Mouse (Mus musculus) hindbrain, embryonic 14.5 days (tissue): ENCODE data around the gene Flt4. TPM values are rescaled to one million over a fixed set of nuclear protein-coding genes. Genes with fewer than 3 reads are reported as not detected.
"Not testable (repeated sequence)": the region's sequence is repeated elsewhere in the genome, so short reads cannot be mapped to it uniquely, and the experiment has no call there.

Source experiments
- ATAC-seq: fragments of 200-750 bp; cut with Nextera tagmentation; 2 replicates; pipeline ENCODE4 v1.8.0; 2017; ENCODE audit warnings: moderate number of reproducible peaks, mild to moderate bottlenecking, moderate TSS enrichment, moderate library complexity; ENCODE audit not compliant: low FRiP score
- DNase-seq: peaks from one replicate; pipeline ENCODE4 v3.0.0-alpha.2; 2015; ENCODE audit warnings: low spot score
- H3K27ac ChIP-seq: fragments of 300-500 bp; sonication (generic); 2 replicates; pipeline ENCODE4 v1.5.1; 2014; ENCODE audit warnings: mild to moderate bottlenecking, moderate library complexity
- H3K27me3 ChIP-seq: fragments of 300-500 bp; sonication (generic); 2 replicates; pipeline ENCODE4 v1.6.1; 2014; ENCODE audit warnings: mild to moderate bottlenecking, low read length, mixed read lengths; ENCODE audit not compliant: control insufficient read depth, insufficient read depth
- H3K36me3 ChIP-seq: fragments of 300-500 bp; sonication (generic); replicated peaks from 2 replicates; pipeline ENCODE4 v1.6.1; 2014; ENCODE audit not compliant: control insufficient read depth, insufficient read depth
- H3K4me1 ChIP-seq: fragments of 300-500 bp; sonication (generic); replicated peaks from 2 replicates; pipeline ENCODE4 v1.6.1; 2014; ENCODE audit warnings: antibody characterized with exemption, low read length, mixed read lengths; ENCODE audit not compliant: control insufficient read depth, insufficient read depth
- H3K4me2 ChIP-seq: fragments of 300-500 bp; sonication (generic); replicated peaks from 2 replicates; pipeline ENCODE4 v1.6.1; 2014; ENCODE audit warnings: mild to moderate bottlenecking, moderate library complexity
- H3K4me3 ChIP-seq: fragments of 300-500 bp; sonication (generic); replicated peaks from 2 replicates; pipeline ENCODE4 v1.5.1; 2014; ENCODE audit warnings: mild to moderate bottlenecking, low read length
- H3K9ac ChIP-seq: fragments of 300-500 bp; sonication (generic); 2 replicates; pipeline ENCODE4 v1.6.1; 2014
- H3K9me3 ChIP-seq: fragments of 300-500 bp; sonication (generic); 2 replicates; pipeline ENCODE4 v1.6.1; 2016; ENCODE audit warnings: low read length; ENCODE audit not compliant: control insufficient read depth
- WGBS: fragments of 180-500 bp; shearing (Covaris S2); extraction: QIAGEN DNeasy Blood & Tissue Kit; methylation state at CpG from one replicate; pipeline ENCODE4 v1.1.7; 2014; 5-methylcytosine and 5-hydroxymethylcytosine counted together
- polyA plus RNA-seq: library from polyadenylated mRNA; unstranded; fragments of >200 nt; fragmentation: Nextera tagmentation; extraction: Ambion mirVana; gene quantifications from 2 replicates; pipeline ENCODE4 v1.2.1, GENCODE M21; 2014

Flt4 gene
- polyA plus RNA-seq: 2.2 and 2.8 TPM in 2 replicates

GRCm38 (mm10) chr11:49608938-49609867 is at the start of gene Flt4:
Gene Flt4, plus strand, starts transcription at chr11:49609263.
- 6% methylated on average over 48 of the region's 61 CpGs for WGBS
- DNase-seq (peak; percentile 25), ATAC-seq (peak; percentile 67)
- not testable (repeated sequence) for H3K9me3 ChIP-seq, H3K36me3 ChIP-seq, H3K27ac ChIP-seq, H3K4me1 ChIP-seq
- Histone ChIP-seq H3K4me2 (peak within 1 kb of the TSS; percentile 68), H3K4me3 (peak within 1 kb of the TSS; percentile 38), H3K27me3 (peaks cover 36% of the 10 kb centered on the region), H3K9ac (peak within 1 kb of the TSS; percentile 47; the same call in 1 of the 2 replicates)

- not testable (repeated sequence) for H3K9ac ChIP-seq, H3K27ac ChIP-seq, H3K4me3 ChIP-seq, H3K9me3 ChIP-seq, DNase-seq, ATAC-seq, H3K4me2 ChIP-seq, H3K27me3 ChIP-seq, H3K4me1 ChIP-seq, H3K36me3 ChIP-seq
- WGBS: 45% methylated on average over 2 of the region's 2 CpGs
Measured at GRCm38 (mm10) chr11:49575054-49575453, 34.0 kb upstream of the Flt4 start.

DNA sequence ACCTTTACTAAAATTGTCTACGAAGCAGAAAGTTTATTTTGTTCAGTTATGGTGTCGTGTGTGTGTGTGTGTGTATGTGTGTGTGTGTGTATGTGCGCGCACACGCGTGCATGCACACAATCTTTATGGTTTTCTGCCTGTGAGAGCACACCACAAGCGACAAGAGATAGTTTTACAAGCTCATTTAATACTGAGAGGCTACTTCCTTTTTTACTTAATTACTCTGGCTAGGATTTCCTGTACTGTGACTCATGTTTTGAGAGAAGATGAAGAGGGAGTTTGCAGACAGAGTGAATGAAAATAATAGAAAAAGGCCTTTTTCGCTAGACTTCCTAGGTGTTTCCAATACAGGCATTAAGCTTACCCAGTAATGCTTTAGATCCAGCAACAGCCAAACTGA is 28.6 kb upstream of the Flt4 start:
- ATAC-seq, H3K27ac ChIP-seq, H3K4me2 ChIP-seq, H3K9me3 ChIP-seq, H3K36me3 ChIP-seq, H3K27me3 ChIP-seq, DNase-seq, H3K4me3 ChIP-seq, H3K9ac ChIP-seq, H3K4me1 ChIP-seq: not testable (repeated sequence)
- WGBS: 88% methylated on average over 8 of the region's 8 CpGs

DNA sequence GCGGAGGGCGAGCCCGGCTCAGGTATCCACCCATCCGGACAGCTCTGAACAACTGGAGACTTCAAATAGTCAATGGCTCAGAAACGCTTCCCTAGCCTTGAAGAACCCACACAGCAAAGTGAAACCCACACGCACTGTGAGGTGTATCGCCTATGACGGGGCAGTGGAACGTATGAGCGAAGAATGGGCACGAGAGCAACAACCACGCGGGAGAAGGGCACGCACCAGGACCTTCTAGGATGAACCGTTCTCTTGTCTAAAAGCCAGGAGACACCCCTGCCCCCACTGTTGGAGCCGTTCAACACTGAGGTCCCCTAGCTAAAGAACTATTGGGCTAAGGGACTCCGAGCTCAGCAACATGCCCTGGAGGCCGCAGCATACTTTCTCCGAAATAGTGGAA is 18.9 kb upstream of the Flt4 start:
- Histone ChIP-seq H3K27me3 (no peaks in the 10 kb centered on the region), H3K4me3 (no peak overlapping the region), H3K9me3 (no peaks in the 10 kb centered on the region), H3K4me2 (no peak overlapping the region), H3K36me3 (no peaks in the 10 kb centered on the region), H3K4me1 (no peaks in the 10 kb centered on the region), H3K27ac (no peak overlapping the region), H3K9ac (no peak overlapping the region)
- ATAC-seq: no peak
- WGBS: 91% methylated on average over 18 of the region's 19 CpGs
- no peak for DNase-seq

GRCm38 (mm10) chr11:49597149-49597548 is 11.9 kb upstream of the Flt4 start:
- H3K27ac ChIP-seq, H3K36me3 ChIP-seq, H3K9me3 ChIP-seq, H3K4me2 ChIP-seq, H3K9ac ChIP-seq, DNase-seq, H3K27me3 ChIP-seq, H3K4me3 ChIP-seq, ATAC-seq, H3K4me1 ChIP-seq: not testable (repeated sequence)
- 69% methylated on average over 2 of the region's 2 CpGs for WGBS

DNA sequence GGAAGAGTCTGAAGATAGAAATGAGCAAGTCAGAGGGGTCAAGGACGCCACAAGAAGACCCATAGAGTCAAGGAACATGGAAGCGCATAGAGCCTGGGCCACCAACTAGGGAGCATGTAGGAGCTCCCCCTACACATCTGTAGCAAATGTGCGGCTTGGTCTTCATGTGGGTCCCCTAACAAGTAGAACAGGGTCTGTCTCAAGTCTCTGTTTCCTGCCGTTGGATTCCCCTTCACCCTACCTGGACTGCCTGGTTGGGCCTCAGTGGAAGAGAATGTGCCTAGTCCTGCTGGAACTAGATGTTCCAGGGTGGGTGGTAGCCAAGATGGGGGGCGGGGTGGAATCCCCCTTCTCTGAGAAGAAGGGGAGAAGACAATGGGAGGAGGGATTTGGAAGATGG is 757 bp upstream of the Flt4 start:
- peaks cover 36% of the 10 kb centered on the region for H3K27me3 ChIP-seq

GRCm38 (mm10) chr11:49609868-49610824 is 1.1 kb downstream of the Flt4 start:
- H3K4me1 ChIP-seq, H3K27ac ChIP-seq, DNase-seq, H3K36me3 ChIP-seq, H3K9me3 ChIP-seq: not testable (repeated sequence)
- H3K4me2 ChIP-seq: peak overlapping the region; percentile 68
- 2% methylated on average over 49 of the region's 52 CpGs for WGBS
- peak; percentile 17; the same call in 1 of the 2 replicates for ATAC-seq
- H3K9ac ChIP-seq: peak overlapping the region; percentile 47; the same call in 1 of the 2 replicates
- peak overlapping the region; percentile 38 for H3K4me3 ChIP-seq
- H3K27me3 ChIP-seq: peaks cover 41% of the 10 kb centered on the region

More for the DNA sequence above, 757 bp upstream of the Flt4 start:
- not testable (repeated sequence) for H3K9ac ChIP-seq, H3K4me2 ChIP-seq, ATAC-seq, H3K27ac ChIP-seq, H3K4me1 ChIP-seq, DNase-seq, H3K4me3 ChIP-seq, H3K36me3 ChIP-seq, H3K9me3 ChIP-seq
- WGBS: 89% methylated on average over 5 of the region's 5 CpGs

- not testable (repeated sequence) for H3K9me3 ChIP-seq, ATAC-seq, H3K4me3 ChIP-seq, H3K4me2 ChIP-seq, H3K27ac ChIP-seq, H3K36me3 ChIP-seq, H3K4me1 ChIP-seq, H3K9ac ChIP-seq, DNase-seq
- WGBS: 22% methylated on average over 3 of the region's 3 CpGs
- peaks cover 41% of the 10 kb centered on the region for H3K27me3 ChIP-seq
Measured at GRCm38 (mm10) chr11:49611349-49611748, 2.3 kb downstream of the Flt4 start.

DNA sequence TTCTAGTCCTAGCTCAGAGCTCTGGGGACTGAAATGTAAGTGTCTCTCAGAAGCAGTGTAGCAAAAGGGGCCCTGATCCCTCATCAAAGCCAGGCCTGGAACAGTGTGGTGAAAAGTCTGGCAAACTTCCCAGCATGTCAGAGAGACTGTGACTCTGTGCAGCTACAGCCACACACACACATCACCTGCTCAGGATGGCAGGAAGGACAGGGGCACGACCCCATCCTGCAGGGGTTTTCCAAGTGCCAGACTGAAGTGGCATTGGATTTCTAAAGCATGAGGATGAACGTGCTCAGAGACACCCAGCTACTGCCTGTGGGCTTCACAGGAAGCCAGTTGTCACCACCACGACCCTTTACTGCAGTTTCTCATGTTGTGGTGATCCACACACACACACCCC is 3.1 kb downstream of the Flt4 start:
- no peak overlapping the region for H3K9ac ChIP-seq
- no peak overlapping the region for H3K4me2 ChIP-seq
- ATAC-seq (no peak), DNase-seq (no peak)
- H3K36me3 ChIP-seq: no peaks in the 10 kb centered on the region
- 0 out of 2 replicates have a peak, but pooled peaks cover 3% of the 10 kb centered on the region for H3K4me1 ChIP-seq
- H3K4me3 ChIP-seq: no peak overlapping the region
- no peaks in the 10 kb centered on the region for H3K9me3 ChIP-seq
- WGBS: 57% methylated on average over 3 of the region's 3 CpGs
- no peak overlapping the region for H3K27ac ChIP-seq
- peaks cover 44% of the 10 kb centered on the region for H3K27me3 ChIP-seq
